8 mouse cellular contexts compared by ENCODE assay signal in the genomic region with DNA sequence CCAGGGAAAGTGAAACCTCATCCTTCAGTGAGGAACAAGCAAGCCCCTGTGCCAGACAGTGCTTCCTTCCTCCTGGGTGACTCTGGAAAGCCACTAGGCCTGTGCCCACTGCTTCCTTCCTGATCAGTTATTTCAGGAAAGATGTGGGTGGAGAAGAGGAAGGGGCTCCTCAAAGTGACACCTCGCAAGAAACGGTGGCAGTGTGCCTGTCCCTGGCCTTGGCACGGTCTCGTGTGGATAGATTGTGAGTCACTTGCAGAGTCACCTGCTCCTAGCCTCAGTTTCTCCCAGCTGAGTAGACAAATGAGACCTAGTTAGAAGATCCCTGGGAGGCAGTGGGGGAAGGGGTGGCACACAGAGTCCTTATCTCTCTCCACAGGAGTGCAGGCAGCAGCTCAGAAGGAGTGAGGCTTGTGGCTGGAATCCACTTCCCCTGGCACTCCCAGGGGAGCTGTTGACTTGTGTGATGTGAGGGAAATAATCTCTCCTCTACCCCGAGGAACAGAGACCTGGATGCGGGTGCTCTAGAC. TPM values are rescaled to one million over a fixed set of nuclear protein-coding genes. Genes with fewer than 3 reads are reported as not detected.
DNase-seq lines count a peak whose midpoint lies in the region; ATAC-seq lines count a peak whose summit lies in the region.

No protein-coding gene starts in this region.

- no peaks in the 10 kb centered on the region for H3K9me3 ChIP-seq in neural tube, embryonic 13.5 days

- no peak overlapping the region for H3K4me3 ChIP-seq in neural tube, embryonic 13.5 days
- no peak overlapping the region for H3K4me3 ChIP-seq in macrophage (ENCODE audit: inconsistent target)

- no peaks in the 10 kb centered on the region for H3K27me3 ChIP-seq in neural tube, embryonic 13.5 days

- ATAC-seq in neural tube, embryonic 13.5 days (ENCODE audit: low read depth), result no peak

- peak overlapping the region; percentile 35 for H3K27ac ChIP-seq in neural tube, embryonic 13.5 days (replicated peaks)
- peak overlapping the region; percentile 96 for H3K27ac ChIP-seq in macrophage

- H3K79me2 ChIP-seq in macrophage (ENCODE audit: inconsistent target), result peaks cover 100% of the 10 kb centered on the region

- 0 out of 2 replicates have a peak, but pooled peaks cover 13% of the 10 kb centered on the region for H3K36me3 ChIP-seq in neural tube, embryonic 13.5 days
- peaks cover 7% of the 10 kb centered on the region; the same call in 1 of the 2 replicates for H3K36me3 ChIP-seq in macrophage (ENCODE audit: inconsistent target)

- DNase-seq in neural tube, embryonic 10.5 days (ENCODE audit: extremely low spot score, low spot score), result no peak
- DNase-seq in cerebellum, postnatal 14 days, result peak; percentile 46 to 57
- peak; percentile 52 for DNase-seq in heart, postnatal 25 days (ENCODE audit: low spot score)
- DNase-seq in left cerebral cortex, postnatal 10 days (ENCODE audit: extremely low spot score in 1 of 2, low spot score in 2 of 2), result peak; percentile 40 to 54
- DNase-seq in thymus, postnatal 25 days, result peak; percentile 58
- DNase-seq in layer of hippocampus, postnatal 25 days (ENCODE audit: extremely low spot score in 1 of 2, low spot score in 1 of 2), result no peak

- intact Hi-C loops in heart, postnatal 25 days (cut with DNase I), result no loop called here
- intact Hi-C loops in left cerebral cortex, postnatal 10 days (cut with DNase I), result loop anchor here (5.0 kb wide), 1 partner anchor 38 kb away; no protein-coding TSS in a partner anchor

- no peak overlapping the region for H3K4me2 ChIP-seq in neural tube, embryonic 13.5 days

- H3K4me1 ChIP-seq in neural tube, embryonic 13.5 days (replicated peaks), result peaks cover 44% of the 10 kb centered on the region

- 71% methylated on average over 6 of the region's 6 CpGs for WGBS in neural tube, embryonic 13.5 days
- WGBS in macrophage (ENCODE audit: missing documents), result 8% methylated on average over 6 of the region's 6 CpGs

- H3K9ac ChIP-seq in neural tube, embryonic 13.5 days, result no peak overlapping the region; the same call in 1 of the 2 replicates

RNA-seq across cellular contexts. Expression of a gene that starts 35.0 kb away (rescaled TPM):
- 4.5 and 4.7 TPM in 2 replicates for polyA plus RNA-seq in neural tube, embryonic 13.5 days (2015; fragmentation: Nextera tagmentation; extraction: Ambion mirVana)
- 10 to 100 TPM; 12.2 to 16.8 TPM for total RNA-seq in heart, postnatal 25 days (2021)
- 1 to 10 TPM; 1.7 to 1.8 TPM for total RNA-seq in left cerebral cortex, postnatal 10 days (2021)
- total RNA-seq in macrophage (2018; cell fraction: chromatin; rRNA removed), result not detected
- total RNA-seq in macrophage (2018; cell fraction: cytosol; rRNA removed), result not detected
- not detected for total RNA-seq in macrophage (2018; cell fraction: nucleus; rRNA removed)
- polyA plus RNA-seq in macrophage (2018), result not detected in 3 replicates
- total RNA-seq in layer of hippocampus, postnatal 25 days (2021), result 1 to 10 TPM; 2.0 to 2.7 TPM

RNA-seq across cellular contexts. Expression of a gene that starts 42.6 kb away (rescaled TPM):
- polyA plus RNA-seq in neural tube, embryonic 13.5 days (2015; fragmentation: Nextera tagmentation; extraction: Ambion mirVana), result 151 and 153 TPM in 2 replicates
- total RNA-seq in heart, postnatal 25 days (2021), result 10 to 100 TPM; 58.6 to 59.0 TPM
- 100 to 1,000 TPM; 118 to 123 TPM for total RNA-seq in left cerebral cortex, postnatal 10 days (2021)
- 100 to 1,000 TPM; 136 to 537 (median 201) TPM for total RNA-seq in macrophage (2018; cell fraction: chromatin; rRNA removed)
- 100 to 1,000 TPM in 7 of 26 experiments, 10 to 100 TPM in 19; 72.0 to 192 (median 85.2) TPM for total RNA-seq in macrophage (2018; cell fraction: cytosol; rRNA removed)
- 100 to 1,000 TPM; 131 to 456 (median 217) TPM for total RNA-seq in macrophage (2018; cell fraction: nucleus; rRNA removed)
- polyA plus RNA-seq in macrophage (2018), result 38.6 to 159 TPM (median 48.4 TPM) in 3 replicates
- total RNA-seq in layer of hippocampus, postnatal 25 days (2021), result 100 to 1,000 TPM; 121 to 144 TPM

RNA-seq across cellular contexts. Expression of a gene that starts 52.9 kb away (rescaled TPM):
- polyA plus RNA-seq in neural tube, embryonic 13.5 days (2015; fragmentation: Nextera tagmentation; extraction: Ambion mirVana), result 63.6 and 68.2 TPM in 2 replicates
- 10 to 100 TPM; 37.8 to 57.0 TPM for total RNA-seq in heart, postnatal 25 days (2021)
- total RNA-seq in left cerebral cortex, postnatal 10 days (2021), result 10 to 100 TPM; 20.6 to 24.5 TPM
- 1 to 10 TPM in 10 of 26 experiments, under 1 TPM in 6, not detected in 10; 0.68 to 5.0 (median 1.2) TPM for total RNA-seq in macrophage (2018; cell fraction: chromatin; rRNA removed)
- 1 to 10 TPM in 5 of 26 experiments, under 1 TPM in 18, not detected in 3; 0.15 to 1.9 (median 0.52) TPM for total RNA-seq in macrophage (2018; cell fraction: cytosol; rRNA removed)
- total RNA-seq in macrophage (2018; cell fraction: nucleus; rRNA removed), result 10 to 100 TPM in 2 of 26 experiments, 1 to 10 TPM in 5, under 1 TPM in 8, not detected in 11; 0.63 to 45.8 (median 0.98) TPM
- 0.27 to 88.3 TPM (median 0.39 TPM) in 3 replicates for polyA plus RNA-seq in macrophage (2018)
- total RNA-seq in layer of hippocampus, postnatal 25 days (2021), result 10 to 100 TPM; 19.6 to 22.4 TPM

RNA-seq across cellular contexts. Expression of a gene that starts 58.8 kb away (rescaled TPM):
- 15.1 and 21.3 TPM in 2 replicates for polyA plus RNA-seq in neural tube, embryonic 13.5 days (2015; fragmentation: Nextera tagmentation; extraction: Ambion mirVana)
- total RNA-seq in heart, postnatal 25 days (2021), result 1 to 10 TPM; 1.5 to 1.6 TPM
- total RNA-seq in left cerebral cortex, postnatal 10 days (2021), result 1 to 10 TPM; 4.3 to 5.0 TPM
- total RNA-seq in macrophage (2018; cell fraction: chromatin; rRNA removed), result 10 to 100 TPM in 5 of 26 experiments, 1 to 10 TPM in 21; 2.1 to 18.9 (median 7.1) TPM
- total RNA-seq in macrophage (2018; cell fraction: cytosol; rRNA removed), result 10 to 100 TPM in 13 of 26 experiments, 1 to 10 TPM in 13; 4.3 to 30.1 (median 10.4) TPM
- 10 to 100 TPM in 12 of 26 experiments, 1 to 10 TPM in 14; 2.6 to 18.6 (median 9.8) TPM for total RNA-seq in macrophage (2018; cell fraction: nucleus; rRNA removed)
- polyA plus RNA-seq in macrophage (2018), result 3.4 to 14.0 TPM (median 11.8 TPM) in 3 replicates
- 1 to 10 TPM; 1.5 to 2.6 TPM for total RNA-seq in layer of hippocampus, postnatal 25 days (2021)

Comparison
In these comparisons a context has a peak if more than half of its experiments do, and no peak if none do; other contexts are left out.
1. DNase-seq: peak in cerebellum, postnatal 14 days (2 of 2), heart, postnatal 25 days (single experiment), left cerebral cortex, postnatal 10 days (2 of 2) and thymus, postnatal 25 days (single experiment); none in neural tube, embryonic 10.5 days (single experiment) and layer of hippocampus, postnatal 25 days (0 of 2).